Mouse (Mus musculus): ENCODE measurements around the gene Ppip5k1. TPM values are rescaled to one million over a fixed set of nuclear protein-coding genes. Genes with fewer than 3 reads are reported as not detected.
A peak's percentile ranks its signal among the peaks of the same experiment; 100 is the strongest.

Ppip5k1 gene
- polyA plus RNA-seq, 1 experiment from 2014 or later: 10.8 TPM

GRCm38 (mm10) chr2:121368831-121369230 is 13.6 kb upstream of the Ppip5k1 start:
- ATAC-seq (ENCODE audit: insufficient read depth) (no peak), DNase-seq (no peak)
- TF ChIP-seq CTCF (IDR thresholded peaks at IDR 0.05; ENCODE audit: low read depth): no peak
- no peak overlapping the region for H3K9ac ChIP-seq
- no peak overlapping the region for H3K4me2 ChIP-seq
- 69% methylated on average over 2 of the region's 2 CpGs for WGBS
- H3K36me3 ChIP-seq (ENCODE audit: insufficient read depth): no peaks in the 10 kb centered on the region
- no peaks in the 10 kb centered on the region for H3K27me3 ChIP-seq (ENCODE audit: insufficient read depth, low read length)
- no peak overlapping the region for H3K27ac ChIP-seq (ENCODE audit: low read depth)
- no peak overlapping the region for H3K4me3 ChIP-seq (ENCODE audit: low read depth, low read length)
- H3K4me1 ChIP-seq (ENCODE audit: insufficient read depth): no peaks in the 10 kb centered on the region
- H3K9me3 ChIP-seq (ENCODE audit: low read depth, low read length): no peaks in the 10 kb centered on the region

GRCm38 (mm10) chr2:121363656-121364055 is 8.5 kb upstream of the Ppip5k1 start:
- H3K4me3 ChIP-seq (ENCODE audit: low read depth, low read length): no peak overlapping the region
- H3K4me2 ChIP-seq: no peak overlapping the region
- H3K9me3 ChIP-seq (ENCODE audit: low read depth, low read length): no peaks in the 10 kb centered on the region
- peaks cover 10% of the 10 kb centered on the region for H3K27me3 ChIP-seq (ENCODE audit: insufficient read depth, low read length)
- no peak overlapping the region for H3K27ac ChIP-seq (ENCODE audit: low read depth)
- H3K36me3 ChIP-seq (ENCODE audit: insufficient read depth): no peaks in the 10 kb centered on the region
- DNase-seq (no peak), ATAC-seq (ENCODE audit: insufficient read depth) (no peak)
- WGBS: 76% methylated on average over 3 of the region's 3 CpGs
- no peak overlapping the region for H3K9ac ChIP-seq
- no peak for TF ChIP-seq CTCF (IDR thresholded peaks at IDR 0.05; ENCODE audit: low read depth)
- no peaks in the 10 kb centered on the region; the same call in 1 of the 2 replicates for H3K4me1 ChIP-seq (ENCODE audit: insufficient read depth)

- 49% methylated on average over 4 of the region's 4 CpGs for WGBS
- peaks cover 18% of the 10 kb centered on the region for H3K27me3 ChIP-seq (ENCODE audit: insufficient read depth, low read length)
- no peak overlapping the region for H3K27ac ChIP-seq (ENCODE audit: low read depth)
- DNase-seq (no peak), ATAC-seq (ENCODE audit: insufficient read depth) (no peak)
- no peak overlapping the region for H3K4me3 ChIP-seq (ENCODE audit: low read depth, low read length)
- no peak overlapping the region for H3K4me2 ChIP-seq
- H3K36me3 ChIP-seq (ENCODE audit: insufficient read depth): no peaks in the 10 kb centered on the region
- no peaks in the 10 kb centered on the region for H3K9me3 ChIP-seq (ENCODE audit: low read depth, low read length)
- no peak for TF ChIP-seq CTCF (IDR thresholded peaks at IDR 0.05; ENCODE audit: low read depth)
- no peak overlapping the region for H3K9ac ChIP-seq
- H3K4me1 ChIP-seq (ENCODE audit: insufficient read depth): no peaks in the 10 kb centered on the region; the same call in 1 of the 2 replicates
These were observed 4.3 kb upstream of the Ppip5k1 start for GRCm38 (mm10) chr2:121359461-121359860.

- H3K27ac ChIP-seq (ENCODE audit: low read depth): no peak overlapping the region
- peaks cover 18% of the 10 kb centered on the region for H3K27me3 ChIP-seq (ENCODE audit: insufficient read depth, low read length)
- H3K9me3 ChIP-seq (ENCODE audit: low read depth, low read length): no peaks in the 10 kb centered on the region
- no peak overlapping the region; the same call in 1 of the 2 replicates for H3K4me3 ChIP-seq (ENCODE audit: low read depth, low read length)
- no peaks in the 10 kb centered on the region for H3K36me3 ChIP-seq (ENCODE audit: insufficient read depth)
- H3K4me1 ChIP-seq (ENCODE audit: insufficient read depth): no peaks in the 10 kb centered on the region; the same call in 1 of the 2 replicates
- H3K4me2 ChIP-seq: peak overlapping the region; percentile 48
- H3K9ac ChIP-seq: no peak overlapping the region
- DNase-seq (peak; percentile 66), ATAC-seq (ENCODE audit: insufficient read depth) (no peak)
- no peak for TF ChIP-seq CTCF (IDR thresholded peaks at IDR 0.05; ENCODE audit: low read depth)
- under 1% methylated on average over 16 of the region's 16 CpGs for WGBS
These were observed 3.2 kb upstream of the Ppip5k1 start for GRCm38 (mm10) chr2:121358381-121358780.

- H3K27me3 ChIP-seq (ENCODE audit: insufficient read depth, low read length): peaks cover 18% of the 10 kb centered on the region
- no peak for TF ChIP-seq CTCF (IDR thresholded peaks at IDR 0.05; ENCODE audit: low read depth)
- DNase-seq (no peak), ATAC-seq (ENCODE audit: insufficient read depth) (no peak)
- H3K4me1 ChIP-seq (ENCODE audit: insufficient read depth): no peaks in the 10 kb centered on the region; the same call in 1 of the 2 replicates
- H3K36me3 ChIP-seq (ENCODE audit: insufficient read depth): no peaks in the 10 kb centered on the region
- H3K4me3 ChIP-seq (ENCODE audit: low read depth, low read length): no peak overlapping the region
- H3K4me2 ChIP-seq: peak overlapping the region; percentile 48; the same call in 1 of the 2 replicates
- H3K9me3 ChIP-seq (ENCODE audit: low read depth, low read length): no peaks in the 10 kb centered on the region
- WGBS: 3% methylated on average over 4 of the region's 4 CpGs
- no peak overlapping the region for H3K9ac ChIP-seq
- no peak overlapping the region for H3K27ac ChIP-seq (ENCODE audit: low read depth)
These were observed 2.8 kb upstream of the Ppip5k1 start for GRCm38 (mm10) chr2:121357961-121358360.

- Histone ChIP-seq H3K27ac (ENCODE audit: low read depth) (no peak within 1 kb of the TSS), H3K4me3 (ENCODE audit: low read depth, low read length) (no peak within 1 kb of the TSS; the same call in 1 of the 2 replicates), H3K36me3 (ENCODE audit: insufficient read depth) (no peaks in the 10 kb centered on the region), H3K27me3 (ENCODE audit: insufficient read depth, low read length) (peaks cover 18% of the 10 kb centered on the region), H3K4me1 (ENCODE audit: insufficient read depth) (no peaks in the 10 kb centered on the region; the same call in 1 of the 2 replicates), H3K4me2 (peak within 1 kb of the TSS; percentile 48), H3K9me3 (ENCODE audit: low read depth, low read length) (no peaks in the 10 kb centered on the region), H3K9ac (no peak within 1 kb of the TSS)
- DNase-seq: no peak
- 62% methylated on average over 5 of the region's 5 CpGs for WGBS
- ATAC-seq (ENCODE audit: insufficient read depth): no peak
- TF ChIP-seq CTCF (IDR thresholded peaks at IDR 0.05; ENCODE audit: low read depth): no peak
These were observed 2.3 kb upstream of the Ppip5k1 start, which contains the start of gene Ckmt1 for GRCm38 (mm10) chr2:121357494-121357893. Gene Ckmt1, plus strand, starts transcription at chr2:121357714.

- Histone ChIP-seq H3K9me3 (ENCODE audit: low read depth, low read length) (no peaks in the 10 kb centered on the region), H3K4me1 (ENCODE audit: insufficient read depth) (no peaks in the 10 kb centered on the region; the same call in 1 of the 2 replicates), H3K36me3 (ENCODE audit: insufficient read depth) (no peaks in the 10 kb centered on the region), H3K27me3 (ENCODE audit: insufficient read depth, low read length) (peaks cover 15% of the 10 kb centered on the region), H3K27ac (ENCODE audit: low read depth) (no peak overlapping the region), H3K4me2 (peak overlapping the region; percentile 90), H3K4me3 (ENCODE audit: low read depth, low read length) (peak overlapping the region; percentile 67), H3K9ac (peak overlapping the region; percentile 63)
- WGBS: 3% methylated on average over 6 of the region's 6 CpGs
- DNase-seq (no peak), ATAC-seq (ENCODE audit: insufficient read depth) (no peak)
- no peak for TF ChIP-seq CTCF (IDR thresholded peaks at IDR 0.05; ENCODE audit: low read depth)
These were observed 818 bp downstream of the Ppip5k1 start for GRCm38 (mm10) chr2:121354378-121354777.
